Mouse (Mus musculus): ENCODE measurements at regions not wholly inside any gene's neighbourhood (a gene's known extent, or its start where the extent isn't known, plus 50 kb on each side); places are given as distances from the start of the nearest gene placed in this dataset.

DNA sequence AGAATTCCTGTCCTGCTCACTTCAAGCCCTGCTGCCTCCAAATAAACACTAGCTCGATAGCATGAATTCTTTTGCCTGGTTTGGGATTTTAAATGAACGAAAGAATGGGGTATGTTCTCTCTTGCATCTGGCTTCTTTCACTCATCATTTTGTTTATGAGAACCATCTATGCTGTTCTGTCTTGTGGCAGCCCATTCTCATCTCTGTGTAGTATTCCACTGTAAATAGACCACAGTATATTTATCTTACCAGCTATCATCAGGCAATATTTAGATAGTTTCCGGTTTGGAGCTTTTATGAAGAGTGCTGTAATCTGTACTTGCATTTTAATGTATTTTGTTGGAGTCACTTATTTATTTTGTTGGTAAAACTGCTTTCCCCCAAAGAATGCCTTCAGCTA is 222.4 kb upstream of the Rps6ka3 start:
- TF ChIP-seq CTCF (IDR thresholded peaks at IDR 0.05; ENCODE audit: borderline replicate concordance, insufficient read depth, low read depth, low read length): no peak
- TF ChIP-seq POLR2A (IDR thresholded peaks at IDR 0.05; ENCODE audit: borderline replicate concordance, insufficient read depth, low read length): no peak
